Mouse (Mus musculus) cerebellum, adult 8-10 months (tissue): Measurements from ENCODE around the gene Gm18596.

Experiments used
- DNase-seq: peaks from one replicate; pipeline ENCODE4 v3.0.0; 2022

The Gm18596 gene

DNA sequence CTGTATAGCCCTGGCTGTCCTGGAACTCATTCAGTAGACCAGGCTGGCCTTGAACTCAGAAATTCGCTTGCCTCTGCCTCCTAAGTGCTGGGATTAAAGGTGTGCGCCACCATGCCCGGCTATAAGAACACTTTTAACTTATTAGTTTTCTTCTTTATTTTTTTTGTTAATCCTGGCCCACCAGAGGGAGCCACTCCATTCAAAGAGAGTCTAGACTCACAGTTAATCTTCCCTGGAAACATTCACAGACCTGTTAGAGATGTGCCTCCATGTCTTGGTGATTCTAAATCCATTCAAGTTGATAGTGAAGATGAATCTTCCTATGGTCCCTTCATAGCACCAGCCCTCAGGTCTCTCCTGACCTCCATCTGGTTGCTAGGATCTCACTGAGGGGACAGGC is 32.6 kb downstream of the Gm18596 start:
- DNase-seq, result no peak

DNA sequence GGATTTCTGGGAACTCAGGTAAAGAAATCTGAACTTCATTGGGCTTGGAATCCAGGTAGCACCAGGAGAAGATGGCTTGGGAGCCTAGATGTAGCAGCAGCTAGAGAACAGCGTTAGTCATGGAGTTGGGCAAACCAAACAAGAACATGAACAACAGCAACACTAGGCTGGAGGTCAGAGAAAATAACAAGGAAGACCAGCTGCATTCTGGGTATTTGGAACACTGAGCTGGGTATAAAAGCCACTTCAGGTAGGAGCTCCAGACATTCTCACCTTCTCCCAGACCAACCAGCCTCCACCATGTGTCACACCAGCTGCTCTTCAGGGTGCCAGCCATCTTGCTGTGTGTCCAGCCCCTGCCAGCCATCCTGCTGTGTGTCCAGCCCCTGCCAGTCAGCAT is 36.1 kb downstream of the Gm18596 start, which contains the start of gene Gm10272:
Gene Gm10272, plus strand, starts transcription at position 301 of the 400 bp plus-strand sequence.
- no peak for DNase-seq

DNA sequence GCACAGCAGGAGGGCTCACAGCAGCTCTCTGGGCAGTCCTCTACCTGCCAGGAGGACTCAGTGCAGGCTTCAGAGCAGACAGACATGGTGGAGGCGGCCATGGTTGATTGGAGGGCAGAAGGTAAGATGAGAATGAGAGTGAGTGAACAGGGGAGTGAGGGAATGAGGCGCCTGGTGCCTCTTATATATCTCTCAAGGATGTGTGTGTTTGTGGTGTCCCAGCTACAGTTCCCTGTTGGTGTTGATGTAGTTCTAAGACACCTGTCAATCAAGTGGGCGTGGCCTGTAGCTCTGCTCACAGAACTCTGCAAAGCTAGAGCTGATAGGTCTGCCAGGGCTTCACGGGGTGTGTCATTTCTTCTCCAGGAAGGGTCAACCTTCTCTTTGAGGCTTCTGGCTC is 45.3 kb downstream of the Gm18596 start, which contains the start of gene Gm9508:
Gene Gm9508, minus strand, starts transcription at position 101 of the 400 bp plus-strand sequence.
- no peak for DNase-seq
